Mouse (Mus musculus): ENCODE results near the gene Ttc4.

The Ttc4 gene

DNA sequence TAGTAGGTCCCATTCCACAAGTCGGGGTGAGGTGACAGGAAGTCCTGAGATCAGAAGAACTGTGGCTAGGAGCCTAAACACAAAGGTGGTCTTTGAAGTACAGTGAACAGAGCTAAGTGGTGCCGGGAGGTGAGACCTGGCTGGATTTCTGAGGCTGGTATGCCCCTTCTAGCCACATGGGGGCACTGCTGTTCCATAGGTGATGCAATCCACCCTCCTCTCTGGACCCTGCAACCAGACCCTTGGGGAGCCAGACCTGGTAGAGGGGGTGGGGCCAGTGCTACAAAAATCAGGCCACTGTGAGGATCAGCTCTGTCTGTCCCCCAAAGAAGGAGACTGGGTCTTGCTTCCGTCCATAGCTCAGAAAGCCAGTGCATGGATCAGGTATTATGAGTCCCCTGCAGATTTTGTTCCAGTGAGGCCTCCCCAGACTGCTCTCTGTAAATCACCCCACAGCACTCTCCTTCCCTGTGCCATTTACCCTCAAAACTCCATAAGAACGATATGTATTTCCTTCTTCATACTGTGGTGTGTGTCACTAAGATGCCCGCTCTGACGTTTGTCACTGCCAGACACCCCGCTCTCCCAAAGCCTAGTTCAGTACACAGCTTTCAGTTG is 64.5 kb downstream of the Ttc4 start:
- DNase-seq (ENCODE audit: low spot score in 2 of 2): peak; percentile 65 to 77

DNA sequence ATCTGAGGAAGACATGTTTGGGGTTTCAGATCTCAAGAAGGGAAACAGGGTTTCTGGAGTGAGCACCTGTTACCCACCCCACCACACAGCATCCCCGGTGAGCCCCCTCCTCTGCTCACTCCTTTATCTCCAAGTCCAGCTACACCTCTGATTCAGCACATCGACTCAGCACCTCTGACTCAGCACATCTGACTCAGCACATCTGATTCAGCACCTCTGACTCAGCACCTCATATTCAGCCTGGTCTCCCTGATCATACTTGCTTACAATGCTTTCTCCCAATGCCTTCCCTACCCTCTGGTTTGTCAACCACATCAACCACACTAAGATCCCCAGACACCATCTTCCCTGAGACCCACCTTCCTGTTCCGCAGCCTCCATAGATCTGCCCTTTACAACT is 65.2 kb downstream of the Ttc4 start:
- DNase-seq (ENCODE audit: low spot score in 2 of 2): no peak

DNA sequence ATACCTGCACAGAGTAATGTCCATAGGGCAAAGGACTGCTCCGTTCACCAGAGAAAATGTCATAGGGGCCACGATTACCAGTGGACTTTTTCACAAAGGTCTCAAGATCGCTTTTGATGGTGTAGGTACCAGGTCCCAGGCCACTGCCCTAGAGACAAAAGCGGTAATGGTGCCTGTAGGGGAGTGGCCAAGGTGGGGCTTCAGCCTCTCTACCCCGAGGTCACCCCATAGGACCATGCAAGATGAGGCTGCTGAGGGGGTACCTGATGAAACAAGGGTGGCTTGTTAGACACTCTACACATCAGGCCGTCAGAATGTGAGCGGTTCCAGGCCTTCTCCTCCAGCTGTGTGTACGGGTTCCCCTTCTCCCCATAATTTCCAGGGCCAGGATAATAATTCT is 65.6 kb downstream of the Ttc4 start:
- DNase-seq (ENCODE audit: low spot score in 2 of 2): no peak
